Mouse (Mus musculus) MEL (cell line): ENCODE measurements at regions not wholly inside any gene's neighbourhood (a gene's known extent, or its start where the extent isn't known, plus 50 kb on each side); places are given as distances from the start of the nearest gene placed in this dataset.

Experiments used
- CHD2 ChIP-seq: IDR thresholded peaks from 2 replicates; pipeline ENCODE4 v1.6.1; 2011; ENCODE audit warnings: low read length, improper control_type of control experiment
- CTCF ChIP-seq, 3 experiments: IDR thresholded peaks in 2 of 3; conservative IDR thresholded peaks in 1 of 3; 2 replicates each; pipeline ENCODE4 v1.5.1; 2011 to 2012; ENCODE audit warnings: low read length in 3 of 3, low read depth in 2 of 3, mild to moderate bottlenecking in 2 of 3, improper control_type of control experiment in 1 of 3, inconsistent platforms in 1 of 3, mixed read lengths in 1 of 3, moderate library complexity in 1 of 3; ENCODE audit not compliant: control insufficient read depth in 1 of 3, insufficient read depth in 1 of 3, poor library complexity in 1 of 3, severe bottlenecking in 1 of 3
- MXI1 ChIP-seq: IDR thresholded peaks from 2 replicates; pipeline ENCODE4 v1.6.1; 2011; ENCODE audit warnings: mild to moderate bottlenecking, low read depth, low read length, improper control_type of control experiment
- POLR2A ChIP-seq, 2 experiments: IDR thresholded peaks; 2 replicates each; pipeline ENCODE4 v1.6.1; 2011 to 2012; ENCODE audit warnings: low read length in 2 of 2, mild to moderate bottlenecking in 2 of 2, control low read depth in 1 of 2, improper control_type of control experiment in 1 of 2, low read depth in 1 of 2, moderate library complexity in 1 of 2; ENCODE audit not compliant: control insufficient read depth in 1 of 2, insufficient read depth in 1 of 2, poor library complexity in 1 of 2
- POLR2AphosphoS2 ChIP-seq: IDR thresholded peaks from 2 replicates; pipeline ENCODE4 v1.6.1; 2011; ENCODE audit warnings: low read length, improper control_type of control experiment
- TBP ChIP-seq: IDR thresholded peaks from 2 replicates; pipeline ENCODE4 v1.8.0; 2011; ENCODE audit warnings: low read depth, low read length, improper control_type of control experiment

GRCm38 (mm10) chr12:32761055-32761454, 58.3 kb upstream of the Nampt start:
- no peak for TF ChIP-seq CTCF (IDR thresholded peaks at IDR 0.05 in 2 of 3, conservative IDR thresholded peaks at IDR 0.05 in 1 of 3; ENCODE audit: control insufficient read depth in 1 of 3, insufficient read depth in 1 of 3, low read depth in 2 of 3, low read length in 3 of 3, poor library complexity in 1 of 3, severe bottlenecking in 1 of 3)
- TF ChIP-seq MXI1, result no peak
- TF ChIP-seq POLR2A (IDR thresholded peaks at IDR 0.05; ENCODE audit: control insufficient read depth in 1 of 2, insufficient read depth in 1 of 2, low read depth in 1 of 2, low read length in 2 of 2, poor library complexity in 1 of 2), result no peak
- no peak for TF ChIP-seq TBP
- no peak for TF ChIP-seq POLR2AphosphoS2
- no peak for TF ChIP-seq CHD2
